Mouse (Mus musculus): ENCODE measurements at regions not wholly inside any gene's neighbourhood (a gene's known extent, or its start where the extent isn't known, plus 50 kb on each side); places are given as distances from the start of the nearest gene placed in this dataset.

DNA sequence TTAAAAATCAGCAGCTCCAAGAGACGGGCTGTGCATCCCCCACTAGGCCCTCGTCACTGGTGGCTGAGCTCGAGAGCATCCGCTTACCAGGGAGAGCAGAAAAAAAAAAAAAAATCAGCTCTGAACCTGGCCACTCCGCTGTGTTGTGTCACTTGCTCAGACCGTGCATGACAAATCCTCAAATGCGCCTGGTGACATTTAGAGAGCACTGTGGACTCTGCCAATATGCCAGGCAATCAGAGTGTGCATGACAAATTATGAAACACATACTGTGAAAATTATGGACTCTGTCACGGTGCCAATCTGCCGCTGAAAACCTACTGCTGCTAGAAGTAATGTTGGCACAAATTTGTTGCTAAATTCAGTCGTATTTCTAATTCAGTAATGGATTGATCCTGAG, 797.4 kb downstream of the Robo1 start:
- ATAC-seq: no peak
- no peaks in the 10 kb centered on the region for H3K36me3 ChIP-seq
- H3K9ac ChIP-seq: no peak overlapping the region
- H3K9me3 ChIP-seq (replicated peaks): no peaks in the 10 kb centered on the region
- no peak overlapping the region for H3K27ac ChIP-seq
- no peaks in the 10 kb centered on the region for H3K4me1 ChIP-seq
- H3K4me3 ChIP-seq: no peak overlapping the region
- no peak overlapping the region for H3K4me2 ChIP-seq
- WGBS (ENCODE audit: insufficient replicate concordance): 65% methylated on average over 10 of the region's 10 CpGs
- no peaks in the 10 kb centered on the region for H3K27me3 ChIP-seq (replicated peaks)

DNA sequence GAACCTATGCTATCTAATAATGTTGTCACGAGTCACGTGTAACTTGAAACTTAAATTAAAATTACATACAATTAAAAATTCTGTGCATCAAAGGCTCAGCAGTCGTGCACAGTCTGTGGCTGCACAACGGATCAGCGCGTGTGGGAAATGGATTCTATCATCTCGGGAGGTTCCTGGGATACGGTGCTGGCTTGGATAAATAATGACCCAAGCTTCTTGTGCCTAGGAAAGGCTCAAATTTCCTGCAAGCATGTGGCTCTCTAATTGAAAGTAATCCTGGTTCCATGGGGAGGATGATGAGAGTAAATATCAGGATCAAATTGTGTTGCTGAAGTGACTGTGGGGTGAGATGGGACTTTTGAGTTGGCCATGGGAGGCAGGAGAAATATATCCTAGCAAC, 792.2 kb downstream of the Robo1 start:
- Histone ChIP-seq H3K9me3 (replicated peaks) (no peaks in the 10 kb centered on the region), H3K36me3 (no peaks in the 10 kb centered on the region), H3K27me3 (replicated peaks) (no peaks in the 10 kb centered on the region), H3K4me3 (no peak overlapping the region), H3K4me1 (no peaks in the 10 kb centered on the region), H3K27ac (no peak overlapping the region), H3K9ac (no peak overlapping the region), H3K4me2 (no peak overlapping the region)
- no peak for ATAC-seq
- 76% methylated on average over 8 of the region's 8 CpGs for WGBS (ENCODE audit: insufficient replicate concordance)

DNA sequence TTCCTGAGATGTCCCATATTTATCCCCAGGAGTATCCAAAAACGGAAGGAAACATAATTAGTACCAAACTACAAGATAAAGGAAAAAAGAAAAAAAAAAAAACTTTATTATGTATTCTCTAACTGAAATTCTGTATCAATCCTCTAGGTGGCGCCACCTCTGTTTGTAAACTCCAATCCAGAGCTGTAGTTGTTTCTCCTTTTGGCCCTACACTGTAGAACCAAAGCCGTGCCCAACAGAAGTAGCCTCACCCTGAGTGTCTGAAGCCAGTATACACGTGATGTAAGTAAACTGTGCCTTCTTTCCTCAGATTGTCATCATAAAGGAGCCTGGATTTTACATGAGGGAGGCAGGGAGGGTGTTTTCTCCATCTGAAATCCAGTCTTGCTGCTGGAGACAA, 790.7 kb downstream of the Robo1 start:
- H3K27me3 ChIP-seq (replicated peaks): no peaks in the 10 kb centered on the region
- WGBS (ENCODE audit: insufficient replicate concordance): 15% methylated on average over 4 of the region's 4 CpGs
- H3K4me3 ChIP-seq: no peak overlapping the region
- no peaks in the 10 kb centered on the region for H3K9me3 ChIP-seq (replicated peaks)
- H3K4me2 ChIP-seq: no peak overlapping the region
- H3K4me1 ChIP-seq: no peaks in the 10 kb centered on the region
- ATAC-seq: no peak
- H3K36me3 ChIP-seq: no peaks in the 10 kb centered on the region
- H3K27ac ChIP-seq: no peak overlapping the region
- no peak overlapping the region for H3K9ac ChIP-seq

DNA sequence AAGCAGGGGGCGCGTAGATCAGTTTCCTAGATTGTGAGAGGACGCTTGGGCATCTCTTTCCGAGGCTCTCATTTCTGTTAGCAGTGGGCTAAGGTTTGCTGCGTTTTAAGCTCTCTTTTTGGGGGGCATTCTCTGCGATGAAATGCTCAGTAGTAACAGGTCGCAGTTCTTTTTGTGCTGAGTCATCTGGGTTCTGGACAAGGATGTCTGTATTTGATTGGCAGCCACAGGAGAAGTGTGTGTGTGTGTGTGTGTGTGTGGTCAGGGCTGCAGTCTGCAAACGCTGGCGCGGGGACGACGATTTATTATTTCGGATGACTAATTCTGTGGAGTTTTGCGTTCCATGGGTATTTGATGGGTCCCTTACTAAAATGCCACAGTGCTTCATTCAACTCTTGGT, 789.1 kb downstream of the Robo1 start:
- Histone ChIP-seq H3K27ac (no peak overlapping the region), H3K9me3 (replicated peaks) (no peaks in the 10 kb centered on the region), H3K36me3 (no peaks in the 10 kb centered on the region), H3K9ac (no peak overlapping the region), H3K4me2 (no peak overlapping the region), H3K27me3 (replicated peaks) (no peaks in the 10 kb centered on the region), H3K4me1 (no peaks in the 10 kb centered on the region), H3K4me3 (no peak overlapping the region)
- no peak for ATAC-seq
- WGBS (ENCODE audit: insufficient replicate concordance): 36% methylated on average over 14 of the region's 14 CpGs

DNA sequence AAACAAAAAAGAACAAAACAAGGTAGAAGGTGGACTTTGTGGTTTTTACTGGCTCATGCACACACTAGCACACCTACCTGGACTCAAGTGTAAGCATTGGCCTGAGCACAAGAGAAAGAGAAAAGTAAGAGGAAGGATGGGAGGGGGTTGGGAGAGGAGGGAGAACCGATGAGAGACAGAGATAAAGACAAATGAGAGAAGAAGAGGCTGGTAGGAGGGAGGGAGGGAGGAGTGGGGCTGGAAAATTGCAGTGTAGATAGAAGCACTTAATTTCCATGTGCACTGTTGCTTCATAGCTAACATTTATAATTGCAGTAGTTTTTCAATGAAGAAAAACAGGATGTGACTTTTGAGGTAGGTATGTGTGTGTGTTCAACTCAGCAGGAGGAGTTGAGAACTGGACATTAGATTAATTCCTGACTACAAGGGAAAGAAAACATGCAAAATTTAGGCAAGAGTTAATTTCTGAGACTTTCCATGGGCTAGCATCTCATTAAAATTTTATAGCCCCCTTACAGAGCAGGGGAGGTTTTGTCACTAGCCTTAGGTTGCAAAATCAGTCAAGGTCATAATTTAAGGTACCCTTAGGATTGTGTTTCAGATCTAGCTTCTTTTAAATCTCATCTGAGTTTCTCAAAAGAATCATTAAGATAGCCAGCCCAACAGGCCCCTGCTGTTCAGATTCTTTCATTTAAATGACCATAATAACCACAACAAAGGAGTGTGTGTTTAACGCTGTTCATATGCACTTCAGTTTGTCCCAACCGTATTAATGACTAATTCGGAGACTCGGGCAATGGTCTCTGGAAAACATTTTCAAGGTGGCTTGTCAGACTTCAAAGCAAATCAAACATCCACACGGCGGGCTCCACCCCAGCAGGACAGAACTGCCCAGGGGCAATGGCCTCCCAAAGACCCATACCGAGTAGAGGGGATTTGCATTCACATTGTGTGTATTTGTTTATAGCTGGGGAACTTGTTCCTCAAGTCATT, 788.3 kb downstream of the Robo1 start:
- H3K9ac ChIP-seq: no peak overlapping the region
- H3K27me3 ChIP-seq (replicated peaks): no peaks in the 10 kb centered on the region
- 34% methylated on average over 8 of the region's 8 CpGs for WGBS (ENCODE audit: insufficient replicate concordance)
- H3K9me3 ChIP-seq (replicated peaks): no peaks in the 10 kb centered on the region
- no peak overlapping the region for H3K4me3 ChIP-seq
- no peak for ATAC-seq
- no peak overlapping the region for H3K4me2 ChIP-seq
- H3K36me3 ChIP-seq: no peaks in the 10 kb centered on the region
- H3K27ac ChIP-seq: no peak overlapping the region
- no peaks in the 10 kb centered on the region for H3K4me1 ChIP-seq
